Mouse (Mus musculus) cerebellum, postnatal 14 days (tissue): ENCODE data around the gene Tmem200a.
"Not testable (repeated sequence)": the region's sequence is repeated elsewhere in the genome, so short reads cannot be mapped to it uniquely, and the experiment has no call there.

Experiments used
- DNase-seq, 2 experiments: peaks; one replicate each; pipeline ENCODE4 v3.0.0; 2021; ENCODE audit warnings: mixed read lengths in 2 of 2

Tmem200a gene

GRCm38 (mm10) chr10:25962863-25963262 is 116.0 kb downstream of the Tmem200a start:
- DNase-seq: no peak

- no peak for DNase-seq
These were observed 117.8 kb downstream of the Tmem200a start for GRCm38 (mm10) chr10:25961066-25961465.

- DNase-seq: no peak
These were observed 119.8 kb downstream of the Tmem200a start for GRCm38 (mm10) chr10:25958762-25959753.

GRCm38 (mm10) chr10:25954641-25955228 is 124.1 kb downstream of the Tmem200a start:
- no peak for DNase-seq

- DNase-seq: no peak
These were observed 126.0 kb downstream of the Tmem200a start for GRCm38 (mm10) chr10:25952838-25953237.

GRCm38 (mm10) chr10:25952150-25952549 is 126.7 kb downstream of the Tmem200a start:
- no peak for DNase-seq

- DNase-seq: no peak
These were observed 133.0 kb downstream of the Tmem200a start for GRCm38 (mm10) chr10:25945866-25946265.

GRCm38 (mm10) chr10:25944641-25945040 is 134.2 kb downstream of the Tmem200a start:
- DNase-seq: no peak

GRCm38 (mm10) chr10:25931796-25932195 is 147.1 kb downstream of the Tmem200a start:
- no peak for DNase-seq

- peak; percentile 52 to 55 for DNase-seq
These were observed 149.3 kb downstream of the Tmem200a start for GRCm38 (mm10) chr10:25929401-25930150.

GRCm38 (mm10) chr10:25928861-25929368 is 149.9 kb downstream of the Tmem200a start:
- DNase-seq: no peak

- DNase-seq: no peak
These were observed 150.4 kb downstream of the Tmem200a start for GRCm38 (mm10) chr10:25928448-25928786.

GRCm38 (mm10) chr10:25927553-25928447 is 151.1 kb downstream of the Tmem200a start:
- no peak for DNase-seq

GRCm38 (mm10) chr10:25920640-25921278 is 158.1 kb downstream of the Tmem200a start:
- DNase-seq: peak in 1 of 2 experiments; percentile 16

GRCm38 (mm10) chr10:25918103-25918502 is 160.7 kb downstream of the Tmem200a start:
- no peak for DNase-seq

- no peak for DNase-seq
These were observed 168.6 kb downstream of the Tmem200a start for GRCm38 (mm10) chr10:25910270-25910669.

- DNase-seq: no peak
These were observed 170.5 kb downstream of the Tmem200a start for GRCm38 (mm10) chr10:25908027-25909012.

GRCm38 (mm10) chr10:25894126-25894525 is 184.7 kb downstream of the Tmem200a start:
- not testable (repeated sequence) for DNase-seq

GRCm38 (mm10) chr10:25887225-25887624 is 191.6 kb downstream of the Tmem200a start:
- no peak for DNase-seq

- no peak for DNase-seq
These were observed 194.3 kb downstream of the Tmem200a start for GRCm38 (mm10) chr10:25884512-25884911.
